Mouse (Mus musculus) embryonic facial prominence, embryonic 14.5 days (tissue): Measurements from ENCODE around the gene Grwd1. TPM values are rescaled to one million over a fixed set of nuclear protein-coding genes. Genes with fewer than 3 reads are reported as not detected.
"Not testable (repeated sequence)": the region's sequence is repeated elsewhere in the genome, so short reads cannot be mapped to it uniquely, and the experiment has no call there.

Experiments
- ATAC-seq: fragments of 200-750 bp; cut with Nextera tagmentation; 2 replicates; pipeline ENCODE4 v1.8.0; 2017; ENCODE audit warnings: low read depth, moderate number of reproducible peaks, moderate TSS enrichment
- DNase-seq: peaks from one replicate; pipeline ENCODE4 v3.0.0-alpha.2; 2015; ENCODE audit warnings: low spot score
- H3K27ac ChIP-seq: fragments of 300-500 bp; sonication (generic); replicated peaks from 2 replicates; pipeline ENCODE4 v1.5.1; 2014; ENCODE audit warnings: low read depth, mild to moderate bottlenecking, low read length, moderate library complexity
- H3K27me3 ChIP-seq: fragments of 300-500 bp; sonication (generic); replicated peaks from 2 replicates; pipeline ENCODE4 v1.6.1; 2014; ENCODE audit warnings: low read length; ENCODE audit not compliant: control insufficient read depth, insufficient read depth
- H3K36me3 ChIP-seq: fragments of 300-500 bp; sonication (generic); 2 replicates; pipeline ENCODE4 v1.6.1; 2014; ENCODE audit warnings: low read length, mixed read lengths; ENCODE audit not compliant: control insufficient read depth, insufficient read depth
- H3K4me1 ChIP-seq: fragments of 300-500 bp; sonication (generic); 2 replicates; pipeline ENCODE4 v1.6.1; 2014; ENCODE audit warnings: antibody characterized with exemption, low read length; ENCODE audit not compliant: control insufficient read depth, insufficient read depth
- H3K4me2 ChIP-seq: fragments of 300-500 bp; sonication (generic); 2 replicates; pipeline ENCODE4 v1.6.1; 2014; ENCODE audit warnings: low read depth, mild to moderate bottlenecking, low read length, moderate library complexity, mixed read lengths
- H3K4me3 ChIP-seq: fragments of 300-500 bp; sonication (generic); 2 replicates; pipeline ENCODE4 v1.5.1; 2014; ENCODE audit warnings: low read depth, mild to moderate bottlenecking, low read length
- H3K9ac ChIP-seq: fragments of 300-500 bp; sonication (generic); 2 replicates; pipeline ENCODE4 v1.6.1; 2014; ENCODE audit warnings: low read depth, mild to moderate bottlenecking, low read length, moderate library complexity, mixed read lengths
- H3K9me3 ChIP-seq: fragments of 300-500 bp; sonication (generic); 2 replicates; pipeline ENCODE4 v1.6.1; 2016; ENCODE audit warnings: low read length; ENCODE audit not compliant: control insufficient read depth
- WGBS: fragments of 180-500 bp; shearing (Covaris S2); extraction: QIAGEN DNeasy Blood & Tissue Kit; methylation state at CpG from one replicate; pipeline ENCODE4 v1.1.7; 2014; 5-methylcytosine and 5-hydroxymethylcytosine counted together
- polyA plus RNA-seq: library from polyadenylated mRNA; unstranded; fragments of >200 nt; fragmentation: Nextera tagmentation; extraction: Ambion mirVana; gene quantifications from 2 replicates; pipeline ENCODE4 v1.2.1, GENCODE M21; 2014

The Grwd1 gene
- 53.9 and 60.5 TPM in 2 replicates for polyA plus RNA-seq

- ATAC-seq: peak; percentile 92
- peak within 1 kb of the TSS; percentile 71 for H3K4me3 ChIP-seq
- peak within 1 kb of the TSS; percentile 72 for H3K4me2 ChIP-seq
- peaks cover 46% of the 10 kb centered on the region for H3K27me3 ChIP-seq
- H3K36me3 ChIP-seq: peaks cover 37% of the 10 kb centered on the region
- no peak within 1 kb of the TSS; the same call in 1 of the 2 replicates for H3K27ac ChIP-seq
- H3K9me3 ChIP-seq: no peaks in the 10 kb centered on the region
- WGBS: 1% methylated on average over 28 of the region's 35 CpGs
- H3K4me1 ChIP-seq: peaks cover 10% of the 10 kb centered on the region
- peak within 1 kb of the TSS; percentile 70 for H3K9ac ChIP-seq
- peak; percentile 96 for DNase-seq
Observed at GRCm38 (mm10) chr7:45830427-45831127, at the start of gene Grwd1. Grwd1 (minus strand) TSS chr7:45830944.

- Histone ChIP-seq H3K9ac (no peak overlapping the region), H3K9me3 (no peaks in the 10 kb centered on the region), H3K4me1 (no peaks in the 10 kb centered on the region), H3K4me2 (no peak overlapping the region), H3K27ac (no peak overlapping the region), H3K36me3 (peaks cover 99% of the 10 kb centered on the region), H3K4me3 (no peak overlapping the region), H3K27me3 (no peaks in the 10 kb centered on the region)
- DNase-seq (no peak), ATAC-seq (no peak)
- 96% methylated on average over 4 of the region's 4 CpGs for WGBS
Observed at GRCm38 (mm10) chr7:45880531-45880930, 49.8 kb upstream of the Grwd1 start.

DNA sequence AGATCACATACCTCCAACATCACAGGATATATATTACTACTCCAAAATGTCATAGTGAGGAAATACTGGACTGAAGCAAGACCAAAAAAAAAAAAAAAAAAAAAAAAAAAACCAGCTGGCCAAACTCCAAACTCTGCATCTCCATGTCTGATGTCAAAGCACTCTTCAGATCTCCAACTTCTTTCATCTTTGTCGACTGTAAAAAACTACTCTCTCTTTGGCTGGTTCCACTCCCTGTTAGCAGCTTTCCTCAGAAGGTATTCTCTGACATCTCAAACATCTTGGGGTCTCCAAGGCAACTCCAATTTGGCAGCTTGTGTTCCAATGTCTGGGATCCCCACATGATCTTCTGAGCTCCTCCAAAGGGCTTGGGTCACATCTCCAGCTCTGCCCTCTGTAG is 47.5 kb upstream of the Grwd1 start, which contains the start of gene Grin2d:
TSS of gene Grin2d (minus strand) at position 101 of the 400 bp plus-strand sequence.
- Histone ChIP-seq H3K4me1 (peaks cover 11% of the 10 kb centered on the region), H3K36me3 (peaks cover 93% of the 10 kb centered on the region)
- DNase-seq, H3K4me2 ChIP-seq, H3K27ac ChIP-seq, H3K9ac ChIP-seq, H3K27me3 ChIP-seq, H3K9me3 ChIP-seq, ATAC-seq, H3K4me3 ChIP-seq: not testable (repeated sequence)
- 93% methylated on average over 1 of the region's 1 CpGs for WGBS

- Histone ChIP-seq H3K36me3 (peaks cover 79% of the 10 kb centered on the region), H3K27me3 (no peaks in the 10 kb centered on the region; the same call in 1 of the 2 replicates), H3K9me3 (no peaks in the 10 kb centered on the region), H3K9ac (no peak overlapping the region), H3K4me3 (no peak overlapping the region), H3K27ac (no peak overlapping the region), H3K4me1 (peaks cover 11% of the 10 kb centered on the region), H3K4me2 (no peak overlapping the region)
- WGBS: 96% methylated on average over 7 of the region's 7 CpGs
- DNase-seq (no peak), ATAC-seq (no peak)
Observed at GRCm38 (mm10) chr7:45876895-45877294, 46.2 kb upstream of the Grwd1 start.

DNA sequence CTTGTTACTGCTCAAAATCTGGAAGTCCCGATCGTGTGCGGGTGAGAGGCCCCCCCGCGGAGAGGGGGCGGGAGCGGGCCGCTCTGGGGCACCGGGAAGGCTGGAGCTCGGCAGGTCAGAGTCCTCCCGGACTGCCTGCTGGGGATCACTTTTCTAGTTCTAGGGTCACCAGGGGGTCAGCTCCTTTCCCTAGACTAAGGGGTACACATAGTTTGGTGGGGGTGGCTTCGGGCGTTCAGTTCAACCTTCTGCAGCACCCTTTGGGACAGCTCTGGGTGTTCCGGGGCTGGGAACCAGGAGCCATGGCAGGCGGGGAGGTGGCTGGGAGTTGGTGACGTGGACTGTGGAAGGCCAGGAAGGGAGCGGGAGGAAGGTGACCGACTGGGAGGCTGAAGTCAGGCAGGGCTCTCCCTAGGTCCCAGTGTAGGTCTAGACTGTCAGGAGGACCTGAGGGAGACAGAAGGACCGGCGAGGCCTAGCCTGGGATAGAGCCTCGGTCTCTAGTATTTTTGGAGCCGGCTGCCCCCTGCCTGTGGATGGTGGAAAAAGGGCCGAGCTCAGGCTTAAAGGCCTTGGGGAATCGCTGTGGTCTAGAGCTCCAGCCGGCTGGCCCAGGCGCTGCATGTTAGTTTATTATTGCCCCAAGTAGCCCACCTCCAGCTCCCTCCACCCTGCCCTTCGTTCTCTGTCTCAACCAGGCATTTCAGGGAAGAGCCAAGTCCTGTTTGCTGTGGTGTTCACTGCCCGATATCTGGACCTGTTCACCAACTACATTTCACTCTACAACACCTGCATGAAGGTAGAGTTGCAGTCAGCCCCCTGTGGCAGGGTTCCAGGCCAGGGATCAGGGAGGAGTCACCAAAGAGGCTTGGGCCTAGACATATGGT is 42.6 kb upstream of the Grwd1 start:
- DNase-seq (no peak), ATAC-seq (peak; percentile 45)
- Histone ChIP-seq H3K4me1 (peaks cover 30% of the 10 kb centered on the region), H3K9ac (peak overlapping the region; percentile 98), H3K27ac (peak overlapping the region; percentile 94), H3K27me3 (peaks cover 32% of the 10 kb centered on the region), H3K4me2 (peak overlapping the region; percentile 95), H3K4me3 (peak overlapping the region; percentile 93), H3K9me3 (no peaks in the 10 kb centered on the region), H3K36me3 (peaks cover 43% of the 10 kb centered on the region)
- 2% methylated on average over 26 of the region's 28 CpGs for WGBS

- H3K9me3 ChIP-seq: no peaks in the 10 kb centered on the region
- H3K9ac ChIP-seq: peak within 1 kb of the TSS; percentile 98
- H3K27me3 ChIP-seq: peaks cover 38% of the 10 kb centered on the region
- peaks cover 37% of the 10 kb centered on the region for H3K4me1 ChIP-seq
- H3K27ac ChIP-seq: peak within 1 kb of the TSS; percentile 94
- ATAC-seq (peak; percentile 80), DNase-seq (peak; percentile 94)
- peaks cover 37% of the 10 kb centered on the region for H3K36me3 ChIP-seq
- WGBS: 0% methylated on average over 18 of the region's 18 CpGs
- peak within 1 kb of the TSS; percentile 93 for H3K4me3 ChIP-seq
- H3K4me2 ChIP-seq: peak within 1 kb of the TSS; percentile 95
Observed at GRCm38 (mm10) chr7:45872624-45873023, 41.9 kb upstream of the Grwd1 start, which contains the start of gene Kdelr1. Kdelr1 (plus strand) TSS chr7:45872772.

GRCm38 (mm10) chr7:45870282-45871058 is 39.7 kb upstream of the Grwd1 start:
- peak overlapping the region; percentile 36 for H3K4me3 ChIP-seq
- peak overlapping the region; percentile 61 for H3K4me2 ChIP-seq
- WGBS: under 1% methylated on average over 18 of the region's 30 CpGs
- H3K4me1 ChIP-seq: peaks cover 44% of the 10 kb centered on the region
- DNase-seq: no peak
- no peak overlapping the region for H3K27ac ChIP-seq
- ATAC-seq: no peak
- peaks cover 15% of the 10 kb centered on the region; the same call in 1 of the 2 replicates for H3K36me3 ChIP-seq
- no peaks in the 10 kb centered on the region for H3K9me3 ChIP-seq
- peak overlapping the region; percentile 61 for H3K9ac ChIP-seq
- H3K27me3 ChIP-seq: peaks cover 40% of the 10 kb centered on the region

DNA sequence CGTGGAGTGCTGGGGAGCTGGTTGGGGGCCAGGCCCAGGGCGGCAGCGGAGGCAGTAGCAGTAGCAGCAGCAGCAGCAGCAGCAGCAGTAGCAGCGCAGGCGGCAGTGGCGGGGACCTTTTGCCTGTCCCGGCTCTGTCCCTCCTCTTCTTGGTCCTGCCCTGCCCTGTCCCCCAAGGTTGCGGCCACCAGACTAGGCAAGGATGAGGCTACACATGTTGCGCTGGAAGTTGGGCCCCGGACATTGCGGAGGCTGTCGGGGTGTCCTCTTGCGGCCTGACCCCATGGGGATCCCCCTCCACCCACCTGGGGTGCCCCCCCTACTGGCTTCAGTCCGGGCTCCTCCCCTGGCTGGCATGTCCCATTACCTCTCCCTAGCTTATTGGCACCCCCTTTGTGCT is 39.0 kb upstream of the Grwd1 start:
- Histone ChIP-seq H3K4me3 (peak overlapping the region; percentile 36), H3K27ac (no peak overlapping the region), H3K9ac (peak overlapping the region; percentile 61), H3K27me3 (peaks cover 40% of the 10 kb centered on the region), H3K4me1 (peaks cover 44% of the 10 kb centered on the region), H3K36me3 (peaks cover 9% of the 10 kb centered on the region; the same call in 1 of the 2 replicates), H3K4me2 (peak overlapping the region; percentile 61), H3K9me3 (no peaks in the 10 kb centered on the region)
- DNase-seq: no peak
- 4% methylated on average over 6 of the region's 14 CpGs for WGBS
- no peak for ATAC-seq
